Mouse (Mus musculus): ENCODE data around the gene Ostf1. TPM values are rescaled to one million over a fixed set of nuclear protein-coding genes. Genes with fewer than 3 reads are reported as not detected.
"Not testable (repeated sequence)": the region's sequence is repeated elsewhere in the genome, so short reads cannot be mapped to it uniquely, and the experiment has no call there.

Gene Ostf1
- polyA plus RNA-seq, 1 experiment from 2014 or later = 70.4 TPM

- ATAC-seq (ENCODE audit: insufficient number of reproducible peaks, insufficient read depth, low FRiP score, low read depth) = no peak
- WGBS = 80% methylated on average over 8 of the region's 8 CpGs
Observed at GRCm38 (mm10) chr19:18589276-18589675, 42.3 kb downstream of the Ostf1 start.

GRCm38 (mm10) chr19:18588801-18589200 is 42.8 kb downstream of the Ostf1 start:
- not testable (repeated sequence) for H3K36me3 ChIP-seq (ENCODE audit: control insufficient read depth, insufficient read depth, low read length); H3K27ac ChIP-seq (ENCODE audit: low read length); H3K4me2 ChIP-seq (replicated peaks; ENCODE audit: low read depth, low read length); H3K4me3 ChIP-seq (ENCODE audit: low read depth, low read length); H3K4me1 ChIP-seq (ENCODE audit: control insufficient read depth, insufficient read depth, low read length); H3K9me3 ChIP-seq (ENCODE audit: control insufficient read depth, low read depth, low read length); ATAC-seq (ENCODE audit: insufficient number of reproducible peaks, insufficient read depth, low FRiP score, low read depth); H3K27me3 ChIP-seq (ENCODE audit: control insufficient read depth, insufficient read depth, low read length); H3K9ac ChIP-seq (replicated peaks; ENCODE audit: low read depth, low read length)
- WGBS = 97% methylated on average over 10 of the region's 10 CpGs

More at GRCm38 (mm10) chr19:18589276-18589675, 42.3 kb downstream of the Ostf1 start:
- Histone ChIP-seq H3K27me3 (ENCODE audit: control insufficient read depth, insufficient read depth, low read length) (no peaks in the 10 kb centered on the region), H3K4me1 (ENCODE audit: control insufficient read depth, insufficient read depth, low read length) (0 out of 2 replicates have a peak, but pooled peaks cover 4% of the 10 kb centered on the region), H3K9me3 (ENCODE audit: control insufficient read depth, low read depth, low read length) (no peaks in the 10 kb centered on the region), H3K4me3 (ENCODE audit: low read depth, low read length) (no peak overlapping the region), H3K36me3 (ENCODE audit: control insufficient read depth, insufficient read depth, low read length) (peaks cover 5% of the 10 kb centered on the region; the same call in 1 of the 2 replicates), H3K27ac (ENCODE audit: low read length) (no peak overlapping the region), H3K9ac (replicated peaks; ENCODE audit: low read depth, low read length) (no peak overlapping the region), H3K4me2 (replicated peaks; ENCODE audit: low read depth, low read length) (no peak overlapping the region)

- WGBS = 92% methylated on average over 1 of the region's 1 CpGs
- no peak for ATAC-seq (ENCODE audit: insufficient number of reproducible peaks, insufficient read depth, low FRiP score, low read depth)
- H3K27ac ChIP-seq (ENCODE audit: low read length) = no peak overlapping the region
Observed at GRCm38 (mm10) chr19:18588243-18588642, 43.4 kb downstream of the Ostf1 start.

GRCm38 (mm10) chr19:18587118-18587517 is 44.5 kb downstream of the Ostf1 start:
- H3K9ac ChIP-seq (replicated peaks; ENCODE audit: low read depth, low read length) = no peak overlapping the region
- peaks cover 5% of the 10 kb centered on the region; the same call in 1 of the 2 replicates for H3K36me3 ChIP-seq (ENCODE audit: control insufficient read depth, insufficient read depth, low read length)
- H3K27me3 ChIP-seq (ENCODE audit: control insufficient read depth, insufficient read depth, low read length) = no peaks in the 10 kb centered on the region
- ATAC-seq (ENCODE audit: insufficient number of reproducible peaks, insufficient read depth, low FRiP score, low read depth) = 0 out of 2 replicates have a peak, but pooled peaks have one; percentile 58
- H3K4me2 ChIP-seq (replicated peaks; ENCODE audit: low read depth, low read length) = no peak overlapping the region
- 0 out of 2 replicates have a peak, but pooled peaks cover 4% of the 10 kb centered on the region for H3K4me1 ChIP-seq (ENCODE audit: control insufficient read depth, insufficient read depth, low read length)
- H3K27ac ChIP-seq (ENCODE audit: low read length) = no peak overlapping the region
- H3K4me3 ChIP-seq (ENCODE audit: low read depth, low read length) = no peak overlapping the region
- 86% methylated on average over 9 of the region's 9 CpGs for WGBS
- H3K9me3 ChIP-seq (ENCODE audit: control insufficient read depth, low read depth, low read length) = no peaks in the 10 kb centered on the region

More at GRCm38 (mm10) chr19:18588243-18588642, 43.4 kb downstream of the Ostf1 start:
- Histone ChIP-seq H3K9ac (replicated peaks; ENCODE audit: low read depth, low read length) (no peak overlapping the region), H3K4me3 (ENCODE audit: low read depth, low read length) (no peak overlapping the region), H3K9me3 (ENCODE audit: control insufficient read depth, low read depth, low read length) (no peaks in the 10 kb centered on the region), H3K4me1 (ENCODE audit: control insufficient read depth, insufficient read depth, low read length) (0 out of 2 replicates have a peak, but pooled peaks cover 4% of the 10 kb centered on the region), H3K4me2 (replicated peaks; ENCODE audit: low read depth, low read length) (no peak overlapping the region), H3K27me3 (ENCODE audit: control insufficient read depth, insufficient read depth, low read length) (no peaks in the 10 kb centered on the region), H3K36me3 (ENCODE audit: control insufficient read depth, insufficient read depth, low read length) (peaks cover 5% of the 10 kb centered on the region; the same call in 1 of the 2 replicates)

GRCm38 (mm10) chr19:18584621-18585020 is 47.0 kb downstream of the Ostf1 start:
- H3K4me3 ChIP-seq (ENCODE audit: low read depth, low read length) = no peak overlapping the region
- no peak overlapping the region for H3K4me2 ChIP-seq (replicated peaks; ENCODE audit: low read depth, low read length)
- H3K9ac ChIP-seq (replicated peaks; ENCODE audit: low read depth, low read length) = no peak overlapping the region
- no peak overlapping the region for H3K27ac ChIP-seq (ENCODE audit: low read length)
- H3K36me3 ChIP-seq (ENCODE audit: control insufficient read depth, insufficient read depth, low read length) = peaks cover 5% of the 10 kb centered on the region; the same call in 1 of the 2 replicates
- 90% methylated on average over 7 of the region's 7 CpGs for WGBS
- no peaks in the 10 kb centered on the region for H3K4me1 ChIP-seq (ENCODE audit: control insufficient read depth, insufficient read depth, low read length)
- no peak for ATAC-seq (ENCODE audit: insufficient number of reproducible peaks, insufficient read depth, low FRiP score, low read depth)
- no peaks in the 10 kb centered on the region for H3K27me3 ChIP-seq (ENCODE audit: control insufficient read depth, insufficient read depth, low read length)
- H3K9me3 ChIP-seq (ENCODE audit: control insufficient read depth, low read depth, low read length) = no peaks in the 10 kb centered on the region

GRCm38 (mm10) chr19:18583706-18584105 is 47.9 kb downstream of the Ostf1 start:
- Histone ChIP-seq H3K27me3 (ENCODE audit: control insufficient read depth, insufficient read depth, low read length) (no peaks in the 10 kb centered on the region), H3K9ac (replicated peaks; ENCODE audit: low read depth, low read length) (no peak overlapping the region), H3K4me3 (ENCODE audit: low read depth, low read length) (no peak overlapping the region), H3K4me2 (replicated peaks; ENCODE audit: low read depth, low read length) (no peak overlapping the region), H3K4me1 (ENCODE audit: control insufficient read depth, insufficient read depth, low read length) (peaks cover 3% of the 10 kb centered on the region), H3K9me3 (ENCODE audit: control insufficient read depth, low read depth, low read length) (no peaks in the 10 kb centered on the region), H3K27ac (ENCODE audit: low read length) (no peak overlapping the region), H3K36me3 (ENCODE audit: control insufficient read depth, insufficient read depth, low read length) (peaks cover 3% of the 10 kb centered on the region; the same call in 1 of the 2 replicates)
- WGBS = 92% methylated on average over 4 of the region's 4 CpGs
- no peak for ATAC-seq (ENCODE audit: insufficient number of reproducible peaks, insufficient read depth, low FRiP score, low read depth)

- ATAC-seq (ENCODE audit: insufficient number of reproducible peaks, insufficient read depth, low FRiP score, low read depth) = no peak
Observed at GRCm38 (mm10) chr19:18582887-18583286, 48.7 kb downstream of the Ostf1 start.

GRCm38 (mm10) chr19:18582226-18582625 is 49.4 kb downstream of the Ostf1 start:
- H3K4me2 ChIP-seq (replicated peaks; ENCODE audit: low read depth, low read length) = no peak overlapping the region
- WGBS = 90% methylated on average over 9 of the region's 9 CpGs
- no peak overlapping the region for H3K9ac ChIP-seq (replicated peaks; ENCODE audit: low read depth, low read length)
- peaks cover 3% of the 10 kb centered on the region; the same call in 1 of the 2 replicates for H3K36me3 ChIP-seq (ENCODE audit: control insufficient read depth, insufficient read depth, low read length)
- H3K4me1 ChIP-seq (ENCODE audit: control insufficient read depth, insufficient read depth, low read length) = peaks cover 14% of the 10 kb centered on the region
- no peaks in the 10 kb centered on the region for H3K27me3 ChIP-seq (ENCODE audit: control insufficient read depth, insufficient read depth, low read length)
- no peak overlapping the region for H3K4me3 ChIP-seq (ENCODE audit: low read depth, low read length)
- H3K27ac ChIP-seq (ENCODE audit: low read length) = no peak overlapping the region
- ATAC-seq (ENCODE audit: insufficient number of reproducible peaks, insufficient read depth, low FRiP score, low read depth) = no peak
- H3K9me3 ChIP-seq (ENCODE audit: control insufficient read depth, low read depth, low read length) = no peaks in the 10 kb centered on the region

More at GRCm38 (mm10) chr19:18582887-18583286, 48.7 kb downstream of the Ostf1 start:
- 82% methylated on average over 6 of the region's 6 CpGs for whole genome bisulfite sequencing
- Histone ChIP-seq H3K9me3 (ENCODE audit: control insufficient read depth, low read depth, low read length) (no peaks in the 10 kb centered on the region), H3K27ac (ENCODE audit: low read length) (no peak overlapping the region), H3K4me2 (replicated peaks; ENCODE audit: low read depth, low read length) (no peak overlapping the region), H3K9ac (replicated peaks; ENCODE audit: low read depth, low read length) (no peak overlapping the region), H3K4me1 (ENCODE audit: control insufficient read depth, insufficient read depth, low read length) (peaks cover 10% of the 10 kb centered on the region), H3K4me3 (ENCODE audit: low read depth, low read length) (no peak overlapping the region), H3K27me3 (ENCODE audit: control insufficient read depth, insufficient read depth, low read length) (no peaks in the 10 kb centered on the region), H3K36me3 (ENCODE audit: control insufficient read depth, insufficient read depth, low read length) (peaks cover 3% of the 10 kb centered on the region; the same call in 1 of the 2 replicates)

GRCm38 (mm10) chr19:18581046-18581445 is 50.6 kb downstream of the Ostf1 start:
- Histone ChIP-seq H3K36me3 (ENCODE audit: control insufficient read depth, insufficient read depth, low read length) (peaks cover 3% of the 10 kb centered on the region; the same call in 1 of the 2 replicates), H3K4me1 (ENCODE audit: control insufficient read depth, insufficient read depth, low read length) (peaks cover 14% of the 10 kb centered on the region), H3K4me3 (ENCODE audit: low read depth, low read length) (no peak overlapping the region), H3K27me3 (ENCODE audit: control insufficient read depth, insufficient read depth, low read length) (no peaks in the 10 kb centered on the region), H3K27ac (ENCODE audit: low read length) (no peak overlapping the region), H3K4me2 (replicated peaks; ENCODE audit: low read depth, low read length) (no peak overlapping the region), H3K9ac (replicated peaks; ENCODE audit: low read depth, low read length) (no peak overlapping the region), H3K9me3 (ENCODE audit: control insufficient read depth, low read depth, low read length) (no peaks in the 10 kb centered on the region)
- 91% methylated on average over 16 of the region's 16 CpGs for WGBS
- no peak for ATAC-seq (ENCODE audit: insufficient number of reproducible peaks, insufficient read depth, low FRiP score, low read depth)

Measured in stomach, embryonic 14.5 days (tissue).